Mouse (Mus musculus) intestine, embryonic 14.5 days (tissue): ENCODE data around the gene Brd3os. TPM values are rescaled to one million over a fixed set of nuclear protein-coding genes. Genes with fewer than 3 reads are reported as not detected.

Source experiments
- ATAC-seq: fragments of 200-750 bp; cut with Nextera tagmentation; replicated peaks from 2 replicates; pipeline ENCODE4 v1.8.0; 2017; ENCODE audit warnings: low read depth, moderate number of reproducible peaks, moderate TSS enrichment, moderate library complexity; ENCODE audit not compliant: low FRiP score, low TSS enrichment
- DNase-seq: peaks from one replicate; pipeline ENCODE4 v3.0.0-alpha.2; 2018; ENCODE audit warnings: low spot score
- H3K27ac ChIP-seq: fragments of 300-500 bp; sonication (generic); 2 replicates; pipeline ENCODE4 v1.5.1; 2014; ENCODE audit warnings: low read depth, mild to moderate bottlenecking, control low read depth
- H3K27me3 ChIP-seq: fragments of 300-500 bp; sonication (generic); replicated peaks from 2 replicates; pipeline ENCODE4 v1.6.1; 2014; ENCODE audit warnings: low read length, control low read depth; ENCODE audit not compliant: control insufficient read depth, insufficient read depth
- H3K36me3 ChIP-seq: fragments of 300-500 bp; sonication (generic); 2 replicates; pipeline ENCODE4 v1.6.1; 2014; ENCODE audit warnings: low read length, control low read depth; ENCODE audit not compliant: control insufficient read depth, insufficient read depth
- H3K4me1 ChIP-seq: fragments of 300-500 bp; sonication (generic); replicated peaks from 2 replicates; pipeline ENCODE4 v1.6.1; 2014; ENCODE audit warnings: low read length, control low read depth, mixed read lengths; ENCODE audit not compliant: control insufficient read depth, insufficient read depth
- H3K4me2 ChIP-seq: fragments of 300-500 bp; sonication (generic); 2 replicates; pipeline ENCODE4 v1.6.1; 2014; ENCODE audit warnings: low read length
- H3K4me3 ChIP-seq: fragments of 300-500 bp; sonication (generic); 2 replicates; pipeline ENCODE4 v1.5.1; 2014; ENCODE audit warnings: low read depth, low read length, control low read depth, mixed read lengths
- H3K9ac ChIP-seq: fragments of 300-500 bp; sonication (generic); 2 replicates; pipeline ENCODE4 v1.6.1; 2014; ENCODE audit warnings: mild to moderate bottlenecking, low read length
- H3K9me3 ChIP-seq: fragments of 300-500 bp; sonication (generic); 2 replicates; pipeline ENCODE4 v1.6.1; 2016; ENCODE audit warnings: low read length, control low read depth; ENCODE audit not compliant: control insufficient read depth
- WGBS: fragments of 180-500 bp; shearing (Covaris S2); extraction: QIAGEN DNeasy Blood & Tissue Kit; methylation state at CpG from one replicate; pipeline ENCODE4 v1.1.7; 2014; 5-methylcytosine and 5-hydroxymethylcytosine counted together
- polyA plus RNA-seq: library from polyadenylated mRNA; unstranded; fragments of >200 nt; fragmentation: Nextera tagmentation; extraction: Ambion mirVana; gene quantifications from 2 replicates; pipeline ENCODE4 v1.2.1, GENCODE M21; 2014

Gene Brd3os
- polyA plus RNA-seq, 1 experiment from 2014 or later: 7.7 TPM

DNA sequence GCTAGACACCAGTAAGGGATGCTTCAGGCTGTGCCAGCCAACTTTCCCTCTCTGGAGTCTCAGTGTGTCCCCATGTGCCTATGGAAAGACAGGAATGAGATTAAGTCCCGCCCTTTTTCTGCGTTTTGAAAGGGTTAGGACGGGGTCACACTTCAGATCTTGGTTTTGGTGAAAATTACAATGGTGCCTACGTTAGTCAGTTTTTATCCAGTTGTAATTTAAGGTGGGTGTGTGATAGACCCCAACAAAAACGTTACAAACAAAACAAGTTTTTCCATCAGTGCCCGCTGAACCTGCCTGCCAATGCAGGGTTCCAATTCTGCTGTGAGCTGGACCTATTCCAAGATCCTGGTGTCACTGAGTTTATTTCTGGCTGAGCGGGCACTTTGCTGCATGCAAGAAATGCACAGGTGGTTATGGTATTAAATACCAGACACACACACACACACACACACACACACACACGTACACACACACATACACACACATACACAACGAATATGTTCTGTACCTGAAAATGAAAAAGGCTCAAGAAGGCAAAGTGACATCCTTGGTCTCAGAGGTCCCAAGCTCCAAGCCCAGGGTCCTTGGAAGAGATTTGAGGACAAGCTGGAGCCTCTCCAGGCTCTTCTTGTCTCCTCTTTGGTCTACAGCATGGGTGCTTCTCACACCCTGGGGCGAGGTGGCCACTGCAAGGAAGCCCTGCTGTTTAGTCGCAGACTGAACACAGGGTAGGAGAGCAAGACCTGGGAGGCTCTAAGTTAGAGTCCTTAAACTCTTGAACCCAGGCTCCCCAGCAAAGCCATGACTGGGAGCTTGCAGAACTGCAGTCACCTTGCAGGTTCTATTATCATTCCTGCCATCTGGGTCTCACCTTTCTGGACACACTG is 34.4 kb downstream of the Brd3os start:
- H3K27ac ChIP-seq: peak overlapping the region; percentile 93
- H3K9ac ChIP-seq: peak overlapping the region; percentile 94
- no peak for ATAC-seq
- H3K27me3 ChIP-seq: no peaks in the 10 kb centered on the region
- 26% methylated on average over 11 of the region's 11 CpGs for WGBS
- H3K9me3 ChIP-seq: no peaks in the 10 kb centered on the region
- no peak for DNase-seq
- H3K4me3 ChIP-seq: peak overlapping the region; percentile 78
- peak overlapping the region; percentile 97 for H3K4me2 ChIP-seq
- H3K36me3 ChIP-seq: peaks cover 3% of the 10 kb centered on the region; the same call in 1 of the 2 replicates
- peaks cover 27% of the 10 kb centered on the region for H3K4me1 ChIP-seq

DNA sequence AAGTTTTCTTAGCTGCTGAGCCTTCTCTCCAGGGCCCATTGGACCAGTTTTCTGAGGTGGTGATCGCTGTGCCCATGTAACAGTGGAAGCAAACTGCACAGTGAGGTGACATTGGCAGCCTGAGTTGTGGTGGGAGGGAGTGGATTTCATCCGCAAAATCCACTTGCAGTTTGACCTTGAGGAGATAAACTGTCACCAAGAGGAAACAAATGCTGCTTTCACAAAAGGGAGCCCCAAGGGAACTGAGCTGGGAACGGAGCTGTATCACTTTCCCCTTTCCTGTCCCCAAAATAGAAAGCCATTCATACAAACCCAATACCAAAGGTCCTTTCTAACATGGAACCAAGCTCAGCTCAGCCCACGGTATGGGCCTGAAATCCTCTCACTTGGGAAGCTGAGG is 37.7 kb downstream of the Brd3os start:
- ATAC-seq: no peak
- WGBS: 70% methylated on average over 4 of the region's 4 CpGs
- H3K4me1 ChIP-seq: no peaks in the 10 kb centered on the region

GRCm38 (mm10) chr2:27480367-27480766 is 38.2 kb downstream of the Brd3os start:
- H3K36me3 ChIP-seq: no peaks in the 10 kb centered on the region
- no peaks in the 10 kb centered on the region for H3K27me3 ChIP-seq
- no peak overlapping the region for H3K4me3 ChIP-seq
- 69% methylated on average over 4 of the region's 4 CpGs for WGBS
- H3K9ac ChIP-seq: no peak overlapping the region
- H3K9me3 ChIP-seq: no peaks in the 10 kb centered on the region
- ATAC-seq (no peak), DNase-seq (no peak)
- H3K4me2 ChIP-seq: no peak overlapping the region
- no peaks in the 10 kb centered on the region for H3K4me1 ChIP-seq
- H3K27ac ChIP-seq: no peak overlapping the region

More for the DNA sequence above, 37.7 kb downstream of the Brd3os start:
- H3K9me3 ChIP-seq: no peaks in the 10 kb centered on the region
- H3K36me3 ChIP-seq: no peaks in the 10 kb centered on the region
- no peak overlapping the region for H3K4me3 ChIP-seq
- H3K27ac ChIP-seq: no peak overlapping the region
- H3K9ac ChIP-seq: no peak overlapping the region
- no peak for DNase-seq
- no peaks in the 10 kb centered on the region for H3K27me3 ChIP-seq
- H3K4me2 ChIP-seq: no peak overlapping the region

DNA sequence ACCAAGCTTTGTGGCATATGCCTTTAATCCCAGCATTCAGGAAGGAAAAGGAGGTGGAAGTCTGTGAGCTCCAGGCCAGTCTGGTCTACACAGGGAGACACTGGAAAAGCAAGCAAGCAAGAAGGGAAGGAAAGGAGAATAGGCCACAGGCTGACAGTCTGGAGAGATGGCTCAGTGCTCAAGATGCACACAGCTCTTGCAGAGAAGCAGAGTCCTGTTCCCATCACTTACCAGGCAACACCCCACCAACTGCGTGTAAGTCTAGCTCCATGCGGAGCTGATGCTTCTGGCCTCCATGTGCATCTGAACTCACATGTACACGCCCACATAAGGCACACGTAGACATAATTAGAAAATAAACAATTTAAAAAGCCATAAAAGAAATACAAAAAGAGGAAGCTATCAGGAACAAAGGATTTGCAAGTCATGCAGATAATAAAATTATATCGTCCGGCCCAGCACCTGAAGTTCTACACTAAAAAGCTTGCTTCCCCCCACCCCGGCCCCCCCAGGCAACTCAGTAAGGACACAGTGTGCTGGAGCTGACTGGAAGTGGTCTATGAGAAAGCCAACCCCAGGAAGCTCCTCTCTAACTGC is 40.2 kb downstream of the Brd3os start:
- H3K9ac ChIP-seq: no peak overlapping the region
- H3K27me3 ChIP-seq: no peaks in the 10 kb centered on the region
- no peaks in the 10 kb centered on the region for H3K9me3 ChIP-seq
- no peaks in the 10 kb centered on the region for H3K36me3 ChIP-seq
- no peak overlapping the region for H3K4me2 ChIP-seq
- ATAC-seq (no peak), DNase-seq (no peak)
- no peak overlapping the region for H3K27ac ChIP-seq
- WGBS: 77% methylated on average over 7 of the region's 7 CpGs
- H3K4me1 ChIP-seq: no peaks in the 10 kb centered on the region
- H3K4me3 ChIP-seq: no peak overlapping the region

- no peak overlapping the region for H3K4me3 ChIP-seq
- H3K27me3 ChIP-seq: no peaks in the 10 kb centered on the region
- no peak overlapping the region for H3K27ac ChIP-seq
- H3K36me3 ChIP-seq: no peaks in the 10 kb centered on the region
- ATAC-seq (no peak), DNase-seq (no peak)
- no peaks in the 10 kb centered on the region for H3K4me1 ChIP-seq
- H3K9me3 ChIP-seq: no peaks in the 10 kb centered on the region
- WGBS: 66% methylated on average over 4 of the region's 4 CpGs
- H3K9ac ChIP-seq: no peak overlapping the region
- no peak overlapping the region for H3K4me2 ChIP-seq
Measured at GRCm38 (mm10) chr2:27486725-27487124, 44.6 kb downstream of the Brd3os start.

DNA sequence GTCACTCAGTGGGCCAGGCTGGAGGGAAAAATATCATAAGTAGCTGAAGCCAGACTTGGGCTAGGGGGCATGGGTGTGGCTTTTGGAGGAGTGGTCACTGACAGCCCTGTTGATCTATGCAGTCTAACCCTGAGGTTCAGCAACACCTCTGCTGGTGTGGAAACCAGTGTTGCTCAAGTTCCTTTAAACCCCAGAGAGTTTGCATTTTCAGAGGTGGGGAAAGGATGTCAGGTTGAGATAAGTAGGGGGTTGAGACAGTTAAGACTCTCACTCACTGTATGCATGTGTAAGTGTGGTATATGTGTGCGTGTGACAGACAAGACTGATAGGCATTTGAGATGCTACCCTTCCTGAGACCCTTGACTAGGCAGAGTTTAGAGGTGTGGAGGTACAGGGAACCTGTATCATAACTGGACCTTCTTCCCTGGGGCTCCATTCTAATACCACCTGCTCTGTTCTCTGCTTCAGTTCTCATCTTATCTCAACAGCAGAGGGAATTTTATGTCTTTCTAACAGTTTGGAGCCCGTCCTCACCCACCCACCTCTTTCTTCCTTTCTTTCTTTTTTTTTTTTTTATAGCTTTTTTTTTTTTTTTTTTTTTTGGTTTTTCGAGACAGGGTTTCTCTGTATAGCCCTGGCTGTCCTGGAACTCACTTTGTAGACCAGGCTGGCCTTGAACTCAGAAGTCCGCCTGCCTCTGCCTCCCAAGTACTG is 45.4 kb downstream of the Brd3os start:
- H3K4me2 ChIP-seq: no peak overlapping the region
- H3K9ac ChIP-seq: no peak overlapping the region
- no peaks in the 10 kb centered on the region for H3K4me1 ChIP-seq
- no peak overlapping the region for H3K27ac ChIP-seq
- no peak overlapping the region for H3K4me3 ChIP-seq
- WGBS: 83% methylated on average over 3 of the region's 4 CpGs
- H3K36me3 ChIP-seq: no peaks in the 10 kb centered on the region
- no peaks in the 10 kb centered on the region for H3K27me3 ChIP-seq
- ATAC-seq (no peak), DNase-seq (no peak)
- H3K9me3 ChIP-seq: no peaks in the 10 kb centered on the region

- no peaks in the 10 kb centered on the region for H3K36me3 ChIP-seq
Measured at GRCm38 (mm10) chr2:27488362-27488761, 46.2 kb downstream of the Brd3os start.

DNA sequence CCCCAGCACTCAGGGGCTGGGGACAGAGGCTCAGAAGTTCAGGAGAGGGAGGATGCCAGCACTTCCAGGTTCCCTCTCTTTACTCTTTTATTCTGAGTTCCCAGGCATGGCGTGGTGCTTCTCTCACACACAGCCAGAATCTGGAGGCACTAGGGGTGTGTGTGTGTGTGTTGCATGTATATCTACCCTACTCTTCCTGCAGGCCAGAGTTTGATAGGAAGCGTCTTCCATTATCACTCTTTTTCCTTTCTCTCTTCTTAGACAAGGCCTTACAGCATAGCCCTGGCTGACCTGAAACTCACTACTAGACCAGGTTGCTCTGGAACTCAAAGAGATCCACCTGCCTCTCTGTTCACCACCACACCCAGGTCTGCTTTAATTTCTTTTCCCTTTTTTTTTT is 48.8 kb downstream of the Brd3os start:
- Histone ChIP-seq H3K27ac (no peak overlapping the region), H3K4me1 (no peaks in the 10 kb centered on the region), H3K36me3 (no peaks in the 10 kb centered on the region), H3K4me3 (no peak overlapping the region), H3K9me3 (no peaks in the 10 kb centered on the region; the same call in 1 of the 2 replicates), H3K27me3 (no peaks in the 10 kb centered on the region), H3K9ac (no peak overlapping the region), H3K4me2 (no peak overlapping the region)
- DNase-seq (no peak), ATAC-seq (no peak)
- 78% methylated on average over 2 of the region's 2 CpGs for WGBS

More at GRCm38 (mm10) chr2:27488362-27488761, 46.2 kb downstream of the Brd3os start:
- no peak overlapping the region for H3K9ac ChIP-seq
- ATAC-seq (no peak), DNase-seq (no peak)
- no peaks in the 10 kb centered on the region for H3K27me3 ChIP-seq
- H3K27ac ChIP-seq: no peak overlapping the region
- H3K4me1 ChIP-seq: no peaks in the 10 kb centered on the region
- H3K9me3 ChIP-seq: no peaks in the 10 kb centered on the region
- no peak overlapping the region for H3K4me2 ChIP-seq
- 88% methylated on average over 1 of the region's 1 CpGs for WGBS
- H3K4me3 ChIP-seq: no peak overlapping the region
